Mouse (Mus musculus): Measurements from ENCODE around the gene Tnfaip3.

DNA sequence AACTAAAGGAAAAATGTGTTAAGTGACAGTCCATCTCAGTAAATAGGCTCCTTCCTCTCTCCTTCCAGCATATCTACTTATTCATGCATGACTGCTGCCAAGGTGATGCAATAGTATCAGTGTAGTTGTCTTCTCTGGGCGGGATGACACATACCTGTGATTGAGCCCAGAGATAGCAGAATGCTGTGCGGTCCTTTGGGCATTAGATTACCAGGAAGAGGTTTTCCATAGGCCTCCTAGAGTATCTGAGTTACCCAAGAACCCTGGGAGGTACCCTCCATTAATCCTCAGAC, 27.6 kb downstream of the Tnfaip3 start:
- TF ChIP-seq CTCF (IDR thresholded peaks at IDR 0.05; ENCODE audit: control insufficient read depth, insufficient read depth, insufficient replicate concordance, low read depth, low read length), result no peak
- no peak for TF ChIP-seq POLR2A (IDR thresholded peaks at IDR 0.05; ENCODE audit: control insufficient read depth, low read depth, low read length)
